Mouse (Mus musculus) lung, postnatal 0 days (tissue): ENCODE data around the gene Psmg1.
A peak's percentile ranks its signal among the peaks of the same experiment; 100 is the strongest.

Experiments
- CTCF ChIP-seq: IDR thresholded peaks from 2 replicates; pipeline ENCODE4 v1.5.1; 2016; ENCODE audit warnings: antibody characterized with exemption, mild to moderate bottlenecking
- EP300 ChIP-seq: IDR thresholded peaks from 2 replicates; pipeline ENCODE4 v1.6.1; 2016; ENCODE audit warnings: antibody characterized with exemption, mild to moderate bottlenecking, control low read depth

GRCm38 (mm10) chr16:95991122-95991900 lies 551 bp upstream of the Psmg1 start:
- 0 out of 2 replicates have a peak, but pooled peaks have one; percentile 7 for TF ChIP-seq CTCF
- 0 out of 2 replicates have a peak, but pooled peaks have one; percentile 13 for TF ChIP-seq EP300
